Mouse (Mus musculus) kidney, adult 2 months (tissue): ENCODE measurements around the gene Sbf2.

Experiments used
- CTCF ChIP-seq: fragments of 200-500 bp; conservative IDR thresholded peaks from 2 replicates; pipeline ENCODE4 v1.5.1; 2011; ENCODE audit warnings: low read depth, mild to moderate bottlenecking, control low read depth, low read length, moderate library complexity, mixed read lengths; ENCODE audit not compliant: insufficient read depth, insufficient read length
- POLR2A ChIP-seq: fragments of 200-500 bp; IDR thresholded peaks from one replicate; pipeline ENCODE4 v1.6.1; 2011; ENCODE audit warnings: low read depth, low read length, control low read depth

GRCm38 (mm10) chr7:110561647-110562046 is 53.1 kb downstream of the Sbf2 start:
- no peak for TF ChIP-seq POLR2A
- TF ChIP-seq CTCF, result no peak
